Mouse (Mus musculus): ENCODE results near the gene Scn8a.
A peak's percentile ranks its signal among the peaks of the same experiment; 100 is the strongest.

Gene Scn8a

DNA sequence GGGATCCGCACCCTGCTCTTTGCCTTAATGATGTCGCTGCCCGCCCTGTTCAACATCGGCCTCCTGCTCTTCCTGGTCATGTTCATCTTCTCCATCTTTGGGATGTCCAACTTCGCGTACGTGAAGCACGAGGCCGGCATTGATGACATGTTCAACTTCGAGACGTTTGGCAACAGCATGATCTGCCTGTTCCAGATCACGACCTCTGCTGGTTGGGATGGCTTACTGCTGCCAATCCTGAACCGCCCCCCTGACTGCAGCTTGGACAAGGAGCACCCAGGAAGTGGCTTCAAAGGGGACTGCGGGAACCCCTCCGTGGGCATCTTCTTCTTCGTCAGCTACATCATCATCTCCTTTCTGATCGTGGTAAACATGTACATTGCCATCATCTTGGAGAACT, 170.0 kb downstream of the Scn8a start:
- peak; percentile 77 for DNase-seq (ENCODE audit: low read depth, low spot score)

DNA sequence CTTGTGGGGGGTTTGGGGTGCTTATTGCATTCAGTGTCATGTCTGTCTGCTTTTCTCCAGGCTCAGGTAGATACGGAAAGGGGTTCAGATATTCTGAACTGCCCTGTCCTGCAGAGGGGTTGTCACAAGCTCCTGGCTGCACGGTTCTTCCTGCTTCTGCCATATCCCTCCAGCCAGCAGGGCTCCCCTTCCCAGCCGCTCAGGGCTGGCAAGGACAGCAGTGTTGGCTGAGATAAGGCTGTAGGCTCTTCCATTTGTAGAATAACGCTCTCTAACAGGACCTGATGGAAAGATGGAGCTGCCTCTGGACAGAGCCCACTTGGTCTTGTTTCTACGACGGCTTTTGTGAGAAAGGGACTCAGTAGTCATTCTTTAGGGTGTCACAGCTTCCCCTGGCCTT, 172.3 kb downstream of the Scn8a start:
- no peak for DNase-seq (ENCODE audit: low read depth, low spot score)

DNA sequence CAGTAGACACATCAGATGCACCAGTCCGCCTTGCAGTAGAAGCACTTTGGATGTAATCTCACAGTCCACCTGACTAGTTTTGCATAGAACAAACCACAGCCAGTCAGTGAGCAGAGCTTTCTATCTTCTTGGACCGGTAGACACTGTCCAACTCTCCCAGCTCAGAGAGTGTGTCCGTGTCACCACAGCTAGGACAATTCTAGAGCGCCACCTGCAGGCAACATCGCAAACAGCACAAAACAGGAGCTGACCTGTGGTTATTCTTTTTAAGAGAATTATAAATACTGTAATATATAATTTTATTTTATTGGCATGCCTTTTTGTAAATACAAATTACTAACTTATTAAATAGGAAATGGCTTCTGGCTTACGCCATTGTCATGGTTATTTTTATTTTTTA, 173.0 kb downstream of the Scn8a start:
- DNase-seq (ENCODE audit: low read depth, low spot score): peak; percentile 75

DNA sequence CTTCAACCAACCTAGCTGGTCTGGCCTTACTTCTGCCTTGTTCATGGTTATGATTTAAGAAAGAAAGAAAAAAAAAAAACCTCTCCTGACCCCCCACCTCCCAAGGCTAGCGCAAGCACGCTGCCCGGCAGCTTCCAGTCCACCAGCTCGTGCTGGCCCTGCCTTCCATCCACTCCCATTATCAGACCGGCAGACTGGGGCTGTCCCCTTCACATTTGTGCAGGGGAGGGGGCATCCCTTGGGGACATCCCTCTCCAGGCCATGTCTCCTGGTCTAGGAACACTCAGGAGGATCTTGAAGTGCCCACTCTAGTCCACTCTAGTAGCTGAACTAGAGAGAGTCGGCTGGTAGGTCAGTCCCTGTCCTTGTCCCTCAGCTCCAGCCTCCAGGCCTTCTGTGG, 174.9 kb downstream of the Scn8a start:
- no peak for DNase-seq (ENCODE audit: low read depth, low spot score)

DNA sequence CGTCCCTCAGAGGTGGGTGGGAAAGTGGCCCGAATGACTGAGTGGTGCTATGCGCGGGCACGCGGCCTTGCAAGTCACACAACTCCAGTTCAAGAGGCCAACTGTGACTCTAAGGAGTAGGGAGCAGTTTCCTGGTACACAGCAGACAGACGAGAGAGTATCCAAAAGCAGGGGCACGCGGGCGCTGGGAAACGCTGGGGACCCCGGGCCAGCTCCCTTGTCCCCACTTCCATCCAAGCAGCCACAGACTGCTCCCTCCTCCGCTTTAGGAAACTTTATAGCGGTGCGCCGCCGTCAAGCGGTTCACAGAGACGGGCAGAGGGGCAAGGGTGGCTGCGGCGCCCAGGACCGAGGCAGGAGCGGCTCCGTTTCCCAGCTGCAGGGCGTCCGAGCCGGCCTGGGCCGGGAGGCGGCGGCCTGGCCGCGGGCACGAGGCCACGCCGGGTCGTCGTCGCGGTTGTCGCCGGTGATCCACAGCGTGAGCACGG, 176.4 kb downstream of the Scn8a start:
- DNase-seq (ENCODE audit: low read depth, low spot score): peak; percentile 40

DNA sequence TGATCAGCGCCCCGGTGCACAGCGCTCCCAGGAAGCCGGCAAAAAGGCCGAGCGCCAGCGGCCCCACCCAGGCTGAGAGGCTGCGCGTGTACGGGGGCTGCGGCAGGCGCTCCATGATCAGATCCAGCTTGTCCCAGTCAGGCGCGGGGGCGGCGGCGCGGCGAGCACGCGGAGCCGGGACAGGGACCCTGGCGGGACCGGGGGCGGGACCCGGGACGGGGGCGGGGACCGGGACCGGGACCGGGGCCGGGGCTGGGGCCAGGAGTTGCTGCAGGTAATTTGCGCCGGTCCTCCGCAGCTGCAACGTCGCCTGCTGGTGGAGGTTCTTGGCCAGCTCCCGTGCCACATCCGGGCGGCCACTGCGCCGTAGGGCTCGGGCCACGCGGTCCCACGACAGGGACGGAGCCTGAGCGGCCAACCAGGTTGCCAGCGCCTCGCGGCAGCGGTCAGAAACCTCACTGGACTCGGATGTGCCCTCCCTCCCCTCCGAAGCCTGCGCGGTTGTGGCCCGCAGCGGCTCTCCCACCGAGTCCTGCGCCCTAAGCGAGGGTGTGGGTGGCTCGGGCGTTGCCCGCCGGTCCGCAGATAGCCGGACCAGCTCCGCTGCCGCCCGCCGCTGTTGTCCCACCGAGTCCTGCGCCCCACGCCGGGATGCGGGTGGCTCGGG, 177.0 kb downstream of the Scn8a start:
- peak; percentile 37 for DNase-seq (ENCODE audit: low read depth, low spot score)

DNA sequence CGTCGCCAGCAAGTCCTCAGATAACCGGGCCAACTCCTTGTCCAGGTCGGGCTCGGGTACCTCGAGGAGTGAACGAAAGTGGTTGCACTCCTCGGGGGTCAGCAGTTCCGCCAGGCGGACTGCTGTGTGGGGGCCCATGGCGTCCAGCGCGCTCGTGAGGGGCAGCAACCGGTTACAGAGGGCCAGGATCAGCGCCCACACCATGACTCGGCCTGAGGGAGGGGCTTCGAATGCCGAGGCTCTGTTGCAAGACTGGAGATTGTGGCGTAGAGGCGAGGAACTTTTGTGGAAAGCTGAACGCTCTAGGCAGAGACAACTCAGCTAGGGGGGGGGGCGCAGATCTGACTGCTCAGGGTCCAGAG, 177.5 kb downstream of the Scn8a start, which contains the start of gene Gm47841:
TSS of gene Gm47841 (minus strand) at position 204 of the 362 bp plus-strand sequence.
- DNase-seq (ENCODE audit: low read depth, low spot score): peak; percentile 23

DNA sequence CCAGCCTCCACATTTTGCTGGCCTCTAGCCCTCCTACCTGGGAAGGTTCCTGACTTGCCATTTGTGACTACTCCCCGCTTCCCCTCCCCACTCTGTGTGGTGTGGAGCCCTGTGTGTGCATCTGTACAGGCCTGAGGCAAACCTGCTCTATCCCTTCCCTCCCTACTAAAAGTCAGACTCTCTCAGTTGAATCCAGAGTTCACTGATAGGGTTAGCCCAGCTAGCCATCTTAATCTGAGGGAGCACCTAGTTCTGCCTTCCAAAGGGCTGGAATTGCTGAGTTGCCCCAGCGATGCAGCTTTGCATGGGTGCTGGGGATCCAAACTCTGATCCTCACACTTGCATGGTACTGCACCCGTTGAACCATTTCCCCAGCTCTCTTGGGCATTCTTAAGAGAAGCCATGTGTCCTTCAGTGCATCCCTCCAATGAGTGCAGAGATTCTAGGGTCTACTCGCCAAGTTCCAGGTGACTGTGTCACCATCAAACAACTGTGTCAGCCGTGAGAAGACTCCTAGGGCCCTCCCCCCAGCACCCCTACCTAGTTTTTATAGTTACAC, 178.8 kb downstream of the Scn8a start:
- DNase-seq (ENCODE audit: low read depth, low spot score): peak; percentile 38

DNA sequence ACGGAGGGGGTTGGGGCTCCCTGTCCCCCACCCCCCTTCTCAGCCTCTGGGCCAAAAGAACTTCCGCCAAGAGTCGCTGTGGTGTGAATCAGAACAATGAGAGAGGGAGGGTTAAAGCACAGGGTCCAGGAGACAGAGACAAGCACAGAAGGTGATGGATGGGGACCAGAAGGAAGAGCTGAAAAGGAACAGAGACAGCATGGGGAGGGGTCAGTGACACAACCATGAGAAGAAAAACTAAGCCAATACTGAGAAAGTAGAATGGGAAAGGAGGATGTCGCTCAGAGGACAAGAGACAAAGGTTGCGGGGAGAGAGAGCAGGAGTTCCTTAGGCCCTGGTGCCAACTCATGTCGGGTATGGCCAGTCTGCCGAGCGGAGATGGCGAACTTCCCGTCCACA, 182.2 kb downstream of the Scn8a start:
- DNase-seq (ENCODE audit: low read depth, low spot score): no peak

DNA sequence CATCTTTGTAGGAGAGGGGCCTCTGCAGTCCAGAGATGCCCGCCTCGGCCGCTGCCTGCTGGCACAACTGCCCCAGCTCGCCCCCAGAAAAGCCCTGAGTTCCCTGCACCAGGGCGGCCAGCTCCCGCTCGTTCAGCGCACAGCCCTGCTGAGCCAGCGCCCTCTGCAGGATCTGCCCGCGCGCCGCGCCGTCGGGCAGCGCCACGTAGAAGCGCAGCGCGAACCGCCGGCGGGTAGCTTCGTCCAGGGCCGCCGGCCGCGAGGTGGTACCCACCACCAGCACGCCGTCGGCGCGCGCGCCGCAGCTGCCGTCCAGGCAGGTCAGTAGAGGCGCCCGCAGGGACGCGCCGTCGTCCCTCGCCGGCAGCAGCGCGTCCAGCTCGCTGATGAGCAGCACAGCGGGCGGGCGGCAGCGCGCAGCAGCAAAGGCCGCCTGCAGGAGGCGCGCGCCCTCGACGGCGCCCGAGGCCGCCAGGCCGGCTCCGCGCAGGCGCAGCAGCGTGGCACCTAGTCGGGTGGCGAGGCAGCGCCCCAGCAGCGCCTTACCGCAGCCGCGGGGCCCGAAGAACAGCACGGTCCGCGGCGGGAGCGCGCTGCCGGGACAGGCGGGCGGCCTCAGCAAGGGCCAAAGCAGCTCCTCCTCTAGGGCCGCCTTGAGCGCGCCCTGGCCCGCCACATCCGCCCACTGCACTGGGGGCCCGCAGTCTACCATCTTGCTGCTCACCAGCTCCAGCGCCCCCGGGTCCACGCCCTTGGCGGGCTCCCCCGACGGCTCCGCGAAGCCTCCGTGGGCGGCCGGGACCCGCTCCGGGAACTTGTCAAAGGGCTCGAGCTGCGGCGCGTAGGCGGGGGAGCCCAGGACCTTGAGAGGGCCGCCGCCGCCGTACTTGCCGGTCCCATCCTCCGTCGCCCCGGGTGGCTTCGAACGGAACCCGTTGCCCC, 183.2 kb downstream of the Scn8a start:
- DNase-seq (ENCODE audit: low read depth, low spot score): peak; percentile 67

DNA sequence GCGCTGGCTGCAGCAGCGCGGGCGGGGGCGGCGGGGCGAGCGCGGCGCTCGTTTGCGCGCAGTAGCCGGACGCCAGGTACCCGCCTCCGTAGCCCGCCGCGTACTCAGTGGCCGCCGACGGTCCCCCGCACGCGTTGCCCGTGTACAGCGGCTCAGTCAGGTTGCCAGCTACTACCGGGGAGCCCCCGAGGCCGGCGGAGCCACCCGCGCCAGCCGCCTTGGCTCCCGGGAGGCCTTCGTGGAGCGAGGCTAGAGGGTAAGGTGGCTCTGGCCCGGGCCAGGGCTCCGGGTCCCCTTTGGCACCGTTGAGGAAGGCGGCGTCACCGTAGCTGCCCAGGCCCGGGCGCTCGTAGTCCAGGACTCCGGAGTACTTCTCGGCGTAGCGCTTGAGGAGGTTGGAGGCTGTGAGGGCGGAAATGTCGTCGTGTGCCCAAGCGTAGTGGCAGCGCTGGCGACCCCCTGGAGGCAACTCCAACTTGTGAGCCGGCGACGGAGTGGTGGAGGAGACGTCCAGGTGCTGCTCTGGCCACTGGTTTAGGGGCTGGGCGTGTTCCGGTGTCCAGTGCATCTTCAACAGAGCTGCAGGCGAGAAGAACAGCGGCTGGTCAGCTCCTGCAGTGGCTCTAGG, 184.3 kb downstream of the Scn8a start:
- peak; percentile 33 for DNase-seq (ENCODE audit: low read depth, low spot score)

DNA sequence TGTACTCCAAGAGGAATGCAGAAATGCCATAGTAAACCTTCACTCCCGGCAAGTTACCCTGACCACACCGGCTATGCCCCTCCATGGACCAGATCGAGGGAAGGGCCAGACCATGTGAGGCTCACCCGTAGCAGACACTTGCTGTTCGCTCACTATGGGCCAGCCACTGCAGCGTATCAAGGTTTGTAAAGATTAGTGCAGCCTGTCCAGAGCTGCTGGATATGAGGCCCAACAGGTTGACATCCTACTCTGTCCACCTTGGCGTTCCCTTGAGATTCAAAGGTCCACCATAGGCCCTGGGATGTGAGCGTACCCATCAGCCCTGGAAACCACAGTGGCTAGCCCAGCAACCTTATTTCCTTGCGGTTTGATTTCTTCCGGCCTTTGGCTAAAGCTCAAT, 184.9 kb downstream of the Scn8a start:
- no peak for DNase-seq (ENCODE audit: low read depth, low spot score)

DNA sequence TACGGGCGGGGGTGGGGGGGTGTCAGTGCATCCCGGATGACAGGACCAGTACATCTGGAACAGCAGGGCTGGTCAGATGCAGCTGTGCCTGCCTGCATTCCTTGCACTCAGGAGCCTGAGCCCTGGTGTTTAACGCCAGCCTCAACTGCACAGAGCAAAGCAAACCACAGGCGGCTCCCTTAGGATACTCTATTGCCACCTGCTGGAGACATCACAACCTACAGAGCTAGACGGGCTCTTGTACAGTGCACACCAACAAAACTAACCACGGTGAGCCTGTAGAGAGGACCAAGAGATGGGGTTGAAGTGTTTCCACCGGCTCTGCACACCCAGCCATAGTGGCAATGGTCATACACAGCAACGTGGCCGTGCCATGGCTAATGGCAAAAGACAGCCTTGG, 186.6 kb downstream of the Scn8a start:
- DNase-seq (ENCODE audit: low read depth, low spot score): peak; percentile 86

DNA sequence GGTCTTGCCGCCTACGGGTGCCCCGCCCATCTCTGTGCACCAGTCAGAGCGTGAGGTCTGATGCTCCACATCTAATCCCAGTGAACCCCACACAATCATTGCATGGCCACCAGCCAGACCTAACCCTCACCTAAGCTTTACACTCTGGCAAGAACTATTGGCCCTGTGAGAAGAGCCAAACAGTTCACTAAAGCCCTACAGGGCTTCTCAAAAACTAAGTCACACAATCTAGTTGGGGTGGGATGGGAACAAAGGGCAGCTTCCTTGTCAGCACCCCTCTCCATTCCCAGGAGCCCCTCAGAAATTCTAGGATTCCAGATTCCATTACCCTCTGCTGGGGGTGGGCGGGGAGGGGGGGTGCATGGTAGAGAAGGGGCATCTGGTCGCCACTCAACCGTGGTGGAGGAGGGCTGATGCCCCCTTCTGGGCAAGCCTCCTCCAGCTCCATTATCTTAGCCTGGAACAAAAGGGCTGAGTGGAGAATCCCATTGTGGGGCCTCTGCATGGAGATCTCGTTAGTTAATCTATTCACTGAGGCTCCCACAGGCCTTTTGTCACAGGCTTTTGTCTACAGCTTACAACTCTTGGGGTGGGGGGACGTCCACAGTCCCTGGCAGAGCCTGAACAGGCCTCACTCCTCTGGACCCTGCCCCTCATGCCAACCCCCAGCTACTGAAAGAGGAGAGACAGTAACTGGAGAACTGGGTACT, 190.1 kb downstream of the Scn8a start:
- no peak for DNase-seq (ENCODE audit: low read depth, low spot score)

DNA sequence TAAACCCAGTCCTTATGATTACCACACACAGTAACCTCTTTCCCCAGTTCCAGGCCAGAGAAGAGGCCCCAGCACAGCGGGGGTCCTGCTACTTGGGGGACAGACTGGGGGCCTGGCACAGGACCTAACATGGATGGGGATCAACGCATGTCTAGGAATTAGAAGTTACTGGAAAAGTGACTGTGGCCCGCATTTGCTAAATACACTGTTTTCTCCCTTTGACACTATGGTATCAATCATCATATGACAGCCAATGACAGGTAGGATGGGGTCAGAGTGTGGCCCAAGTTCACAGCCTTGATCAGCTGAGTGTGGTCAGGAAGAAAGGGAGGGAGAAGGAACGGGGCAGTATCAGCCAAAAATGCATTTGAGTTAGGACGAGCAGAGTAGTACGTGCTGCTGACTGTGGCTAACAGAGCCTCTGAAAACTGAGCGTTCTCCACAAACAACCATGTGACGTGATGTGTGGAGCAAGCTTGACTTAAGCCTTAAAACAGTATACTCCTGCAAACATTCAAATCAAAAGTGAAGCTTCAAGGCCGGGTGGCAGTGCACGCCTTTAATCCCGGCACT, 190.7 kb downstream of the Scn8a start:
- no peak for DNase-seq (ENCODE audit: low read depth, low spot score)

DNA sequence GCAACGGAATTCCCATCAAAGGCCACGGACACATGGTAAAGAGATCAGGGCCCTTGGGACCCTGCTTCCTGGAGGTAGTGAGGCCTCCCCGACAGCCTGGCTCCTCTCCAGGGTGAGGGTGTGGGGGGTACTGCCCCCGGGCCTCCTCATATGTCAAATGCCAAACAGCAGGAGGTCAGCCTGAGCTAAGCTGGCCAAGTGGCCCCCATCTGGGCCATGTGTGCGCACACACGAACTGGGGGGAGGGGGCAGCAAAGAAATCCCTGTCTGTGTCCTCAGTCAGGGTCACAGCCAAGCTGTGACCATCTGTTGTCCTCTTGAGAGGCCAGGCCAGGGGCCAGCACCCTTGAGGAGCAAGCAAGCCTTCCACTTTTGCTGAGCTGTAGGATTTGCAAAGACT, 195.4 kb downstream of the Scn8a start:
- no peak for DNase-seq (ENCODE audit: low read depth, low spot score)

DNA sequence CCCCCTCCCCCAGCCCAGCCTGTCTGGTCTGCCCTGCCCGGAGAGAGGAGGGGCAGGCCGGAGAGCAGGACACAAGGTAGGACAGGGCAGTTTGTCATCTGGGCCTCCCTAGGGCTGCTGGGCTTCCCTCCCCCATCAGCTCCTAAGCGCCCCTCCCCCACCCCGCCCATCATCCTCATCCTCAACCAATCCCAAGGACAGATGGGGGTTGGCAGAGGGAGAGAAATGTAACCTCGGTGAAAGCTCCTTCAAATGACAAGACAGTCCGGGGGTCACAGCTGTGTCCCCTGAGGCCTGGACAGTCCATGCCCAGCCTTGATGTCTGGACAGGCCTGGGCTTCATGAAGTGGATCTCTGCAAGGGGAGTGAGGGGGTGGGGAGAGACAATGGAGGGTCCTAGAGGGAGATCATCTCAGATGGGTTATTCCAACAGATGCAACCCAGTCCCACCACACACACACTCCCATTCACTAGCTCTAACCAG, 196.7 kb downstream of the Scn8a start:
- no peak for DNase-seq (ENCODE audit: low read depth, low spot score)

DNA sequence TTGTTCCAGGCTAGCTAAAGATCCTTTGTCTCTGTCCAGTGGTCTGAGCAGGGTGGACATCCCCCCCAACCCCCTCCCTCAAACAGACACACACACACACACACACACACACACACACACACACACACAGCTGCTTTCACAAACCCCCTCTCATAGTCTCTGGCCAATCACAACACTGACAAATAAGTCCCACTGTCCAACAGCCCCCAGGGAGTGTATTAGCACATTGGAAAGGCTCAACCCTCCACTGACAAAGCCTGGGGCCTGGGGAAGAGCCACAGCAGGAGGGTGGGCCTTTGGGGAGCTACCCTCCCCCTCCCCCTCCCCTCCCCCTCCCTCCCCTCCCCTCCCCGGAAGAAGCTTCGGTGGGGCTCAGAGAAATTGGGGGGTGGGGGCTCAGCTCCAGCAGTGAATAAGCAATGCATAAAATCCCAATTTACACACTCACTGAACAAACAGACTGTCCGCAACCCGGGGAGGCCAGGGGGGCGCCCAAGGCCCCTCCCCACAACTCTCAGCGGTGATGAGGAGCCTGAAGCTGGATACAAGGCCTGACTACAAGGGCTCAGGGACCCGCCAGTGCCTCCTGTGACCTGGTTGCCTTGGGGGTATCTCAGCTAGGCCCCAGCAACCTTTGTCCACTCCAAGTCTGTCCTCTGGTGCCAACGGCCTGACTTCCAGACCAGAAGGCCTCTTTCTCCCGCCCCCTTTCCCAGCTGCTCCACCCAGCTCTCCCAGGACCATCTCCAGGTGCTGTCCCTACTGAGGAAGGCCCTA, 197.4 kb downstream of the Scn8a start:
- no peak for DNase-seq (ENCODE audit: low read depth, low spot score)

DNA sequence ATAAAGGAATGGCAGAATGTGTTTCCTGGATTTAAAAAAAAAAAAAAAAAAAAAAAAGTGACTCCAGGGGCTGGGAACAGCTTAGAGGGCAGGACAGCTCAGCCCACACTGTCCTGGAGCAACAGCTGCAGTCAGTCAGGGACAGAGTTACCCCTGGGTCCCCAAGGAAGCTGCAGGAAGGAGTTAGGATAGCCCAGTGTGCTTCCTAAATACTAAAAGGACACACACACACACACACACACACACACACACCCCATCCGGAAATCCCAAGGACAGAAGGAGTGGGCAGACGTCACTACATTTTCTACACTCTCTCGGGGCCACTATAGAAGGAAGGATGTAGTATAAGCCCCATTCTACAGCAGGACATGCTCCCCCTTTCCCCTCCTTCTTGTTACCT, 198.4 kb downstream of the Scn8a start:
- DNase-seq (ENCODE audit: low read depth, low spot score): no peak

DNA sequence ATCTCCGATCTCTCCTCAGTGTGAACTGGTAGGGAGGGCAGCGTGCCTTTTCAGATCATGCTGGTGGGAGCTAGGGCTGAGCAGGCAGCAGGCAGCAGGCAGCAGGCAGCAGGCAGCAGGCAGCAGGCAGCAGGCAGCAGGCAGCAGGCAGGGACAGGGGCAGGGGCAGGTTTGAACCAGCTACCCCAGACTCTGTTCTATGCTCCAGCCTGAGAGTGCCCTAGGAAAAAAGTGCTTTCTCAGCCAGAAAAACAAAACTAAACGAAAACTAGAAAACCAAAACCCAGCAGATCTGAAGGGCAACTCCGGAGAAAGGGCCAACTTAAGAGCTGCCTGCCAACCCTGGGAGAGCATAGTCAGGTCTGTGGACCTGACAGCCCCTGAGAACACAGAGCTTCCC, 199.0 kb downstream of the Scn8a start:
- DNase-seq (ENCODE audit: low read depth, low spot score): no peak
